Mouse (Mus musculus) brown adipose tissue, adult 24 weeks (tissue): ENCODE results near the gene Timm13. TPM values are rescaled to one million over a fixed set of nuclear protein-coding genes. Genes with fewer than 3 reads are reported as not detected.

ENCODE experiments used
- H3K27ac ChIP-seq: fragments of 200-500 bp; replicated peaks from 2 replicates; pipeline ENCODE4 v1.5.1; 2012; ENCODE audit warnings: low read depth, mild to moderate bottlenecking, low read length
- H3K4me1 ChIP-seq: fragments of 200-500 bp; 2 replicates; pipeline ENCODE4 v1.6.1; 2012; ENCODE audit warnings: low read length, mixed read lengths; ENCODE audit not compliant: control insufficient read depth, insufficient read depth, insufficient read length
- H3K4me3 ChIP-seq: fragments of 200-500 bp; 2 replicates; pipeline ENCODE4 v1.5.1; 2012; ENCODE audit warnings: low read depth, mild to moderate bottlenecking, low read length, moderate library complexity; ENCODE audit not compliant: insufficient read depth
- polyA plus RNA-seq: library from polyadenylated mRNA; stranded (reverse); fragments of >200 nt; gene quantifications from 2 replicates; pipeline ENCODE4 v1.2.4, GENCODE M21; 2012; ENCODE audit not compliant: missing spikeins, insufficient read depth, insufficient read length

Timm13 gene
- polyA plus RNA-seq, 1 experiment, result 319 TPM

DNA sequence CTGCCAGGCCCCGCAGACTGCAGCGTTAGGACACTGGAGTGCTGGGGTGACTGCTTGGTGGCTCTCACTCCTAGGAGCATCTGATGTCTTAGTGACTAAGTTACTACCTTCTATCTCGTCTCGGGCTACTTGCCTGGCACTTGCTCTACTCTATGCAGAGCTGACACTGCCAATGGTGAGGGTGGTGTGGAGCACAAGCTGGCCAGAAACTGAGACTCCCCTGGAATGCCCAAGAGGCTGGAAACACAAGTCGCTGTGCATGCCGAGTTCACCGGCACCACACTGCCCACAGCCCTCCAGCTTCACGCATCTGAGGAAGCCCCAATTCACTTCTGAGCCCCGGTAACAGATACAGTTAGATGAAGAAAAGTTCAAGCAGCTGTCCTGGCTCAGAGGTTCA is 26.7 kb downstream of the Timm13 start:
- no peak overlapping the region for H3K4me3 ChIP-seq
- no peaks in the 10 kb centered on the region for H3K4me1 ChIP-seq
- no peak overlapping the region for H3K27ac ChIP-seq

DNA sequence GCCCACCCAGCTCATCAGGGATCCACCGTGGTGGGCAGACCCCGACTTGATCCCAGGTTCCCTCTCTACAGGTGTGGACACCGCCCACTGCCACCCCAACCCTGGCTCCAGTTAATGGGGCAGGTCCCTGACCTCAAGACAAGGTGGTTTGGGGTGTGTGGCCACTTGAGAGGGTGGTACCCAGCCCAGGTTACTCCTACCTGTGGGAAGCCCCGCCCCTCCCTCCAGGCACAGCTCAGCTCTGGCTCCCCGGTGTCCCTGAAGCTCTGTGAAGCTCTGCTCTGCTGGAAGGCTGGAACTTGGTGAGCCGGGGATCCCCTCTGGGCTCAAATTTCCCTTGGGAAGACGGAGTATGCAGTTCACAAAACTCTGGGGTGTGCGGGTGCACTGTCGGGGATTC is 29.2 kb downstream of the Timm13 start, which contains the start of gene Tmprss9:
Gene Tmprss9, plus strand, starts transcription at position 268 of the 400 bp plus-strand sequence.
- Histone ChIP-seq H3K4me1 (no peaks in the 10 kb centered on the region), H3K4me3 (no peak within 1 kb of the TSS), H3K27ac (no peak within 1 kb of the TSS)

DNA sequence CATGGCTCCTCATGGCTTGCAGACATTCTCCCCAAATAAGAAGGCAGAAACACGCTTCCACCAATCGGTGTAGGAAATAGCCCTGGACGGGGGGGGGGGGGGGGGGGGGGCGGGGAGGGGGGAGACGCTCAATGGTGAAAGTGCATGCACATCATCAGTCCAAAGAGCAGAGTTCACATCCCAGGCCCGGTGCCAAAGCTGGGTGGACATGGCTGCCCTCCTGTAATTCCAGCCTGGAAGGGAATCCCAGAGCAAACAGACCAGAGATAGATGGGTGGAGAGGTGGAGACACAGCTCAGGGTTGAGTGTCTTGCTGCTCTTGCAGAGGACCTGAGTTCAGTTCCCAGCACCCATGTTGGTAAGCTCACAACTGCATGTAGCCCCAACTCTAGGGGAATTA is 29.8 kb downstream of the Timm13 start:
- no peak overlapping the region for H3K27ac ChIP-seq
- no peaks in the 10 kb centered on the region for H3K4me1 ChIP-seq
- H3K4me3 ChIP-seq, result no peak overlapping the region

DNA sequence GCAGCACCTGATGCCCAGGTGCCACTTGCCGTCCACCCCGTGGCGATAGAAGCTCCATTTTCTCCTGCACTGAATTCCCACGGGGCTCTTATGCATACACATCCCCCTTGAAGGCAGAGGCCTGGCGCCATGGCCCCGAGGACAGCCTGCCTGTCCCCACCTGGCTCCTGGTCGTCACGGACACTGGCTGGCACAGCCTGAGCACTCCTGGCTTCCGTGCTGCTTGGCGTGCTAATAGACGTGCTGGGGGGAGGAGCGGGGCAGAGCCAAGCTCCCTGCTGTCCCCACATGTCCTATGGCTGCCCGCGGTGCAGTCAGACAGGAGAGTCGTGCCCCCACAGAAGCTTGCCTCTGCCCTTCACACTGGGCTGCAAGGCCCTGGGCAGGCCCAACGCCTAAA is 36.3 kb downstream of the Timm13 start:
- Histone ChIP-seq H3K4me1 (no peaks in the 10 kb centered on the region), H3K27ac (no peak overlapping the region), H3K4me3 (no peak overlapping the region)

DNA sequence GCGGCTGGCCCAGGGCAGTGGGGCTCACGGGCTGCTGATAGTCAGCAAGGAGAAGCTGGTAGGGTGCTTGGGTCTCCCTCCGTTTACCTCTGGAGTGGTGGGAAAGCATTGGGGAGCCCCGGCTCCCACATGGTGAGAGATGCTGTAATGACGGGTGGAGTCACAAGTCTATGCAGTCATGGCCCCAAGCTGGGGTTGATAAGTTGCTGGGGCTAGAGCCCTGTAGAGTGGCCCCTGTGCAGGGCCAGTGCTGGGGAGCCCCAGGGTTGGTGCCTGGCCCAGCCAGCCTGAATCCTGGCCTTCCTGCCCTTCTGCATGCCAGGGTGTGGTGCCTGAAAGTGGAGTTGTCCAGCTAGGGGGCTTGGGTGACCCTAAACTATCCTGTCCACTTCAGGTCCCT is 38.5 kb downstream of the Timm13 start:
- H3K4me1 ChIP-seq, result no peaks in the 10 kb centered on the region
- H3K4me3 ChIP-seq, result no peak overlapping the region
- H3K27ac ChIP-seq, result no peak overlapping the region

DNA sequence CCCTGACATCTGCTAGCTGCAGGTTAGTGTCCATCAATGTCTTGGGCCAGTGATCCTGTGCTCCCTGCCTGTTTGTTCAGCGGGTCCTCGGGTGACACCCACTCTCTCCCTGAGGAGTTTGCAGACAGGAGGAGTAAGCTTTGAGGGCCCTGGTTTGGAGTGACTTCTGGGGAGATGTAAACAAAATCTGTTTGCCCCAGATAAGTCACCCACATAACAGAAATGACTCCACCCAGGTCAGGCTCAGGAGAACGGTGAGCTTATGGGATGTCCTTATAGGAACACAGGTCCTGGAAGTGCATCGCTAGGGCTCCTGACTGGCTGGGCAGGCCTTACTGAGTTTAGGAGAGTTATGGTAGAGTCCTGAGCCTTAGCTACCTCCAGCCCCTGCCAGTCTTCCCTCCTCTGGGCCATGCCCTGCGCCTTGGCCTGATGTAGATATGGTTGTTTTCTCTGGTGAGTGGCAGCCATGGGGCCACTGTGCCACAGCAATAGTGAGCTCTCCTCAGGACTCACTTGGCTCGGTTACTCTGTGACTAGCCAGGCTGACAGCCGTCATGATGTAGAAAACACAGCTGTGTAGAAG is 42.3 kb downstream of the Timm13 start:
- H3K27ac ChIP-seq, result no peak overlapping the region
- no peak overlapping the region for H3K4me3 ChIP-seq
- peaks cover 6% of the 10 kb centered on the region for H3K4me1 ChIP-seq

DNA sequence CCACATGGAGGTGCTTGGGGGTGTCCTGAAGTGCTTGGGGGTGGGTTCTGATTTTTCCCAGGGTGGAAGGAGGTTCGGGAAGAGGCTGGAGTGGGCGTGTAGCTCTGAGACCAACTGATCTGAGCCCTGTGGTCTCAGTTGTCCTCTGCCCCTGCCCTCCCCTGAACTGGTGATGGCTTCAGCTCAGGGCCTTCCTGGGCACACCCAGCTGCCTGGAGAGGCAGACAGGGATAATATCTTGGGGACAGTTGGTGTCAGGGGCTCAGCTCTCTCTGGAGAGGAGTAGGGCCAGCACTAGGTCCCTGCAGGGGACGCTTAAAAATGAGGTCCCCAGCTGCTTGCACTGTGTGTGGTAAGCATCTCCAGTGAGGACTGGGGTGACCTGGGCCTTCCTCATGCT is 42.9 kb downstream of the Timm13 start:
- Histone ChIP-seq H3K27ac (no peak overlapping the region), H3K4me1 (peaks cover 6% of the 10 kb centered on the region), H3K4me3 (no peak overlapping the region)

DNA sequence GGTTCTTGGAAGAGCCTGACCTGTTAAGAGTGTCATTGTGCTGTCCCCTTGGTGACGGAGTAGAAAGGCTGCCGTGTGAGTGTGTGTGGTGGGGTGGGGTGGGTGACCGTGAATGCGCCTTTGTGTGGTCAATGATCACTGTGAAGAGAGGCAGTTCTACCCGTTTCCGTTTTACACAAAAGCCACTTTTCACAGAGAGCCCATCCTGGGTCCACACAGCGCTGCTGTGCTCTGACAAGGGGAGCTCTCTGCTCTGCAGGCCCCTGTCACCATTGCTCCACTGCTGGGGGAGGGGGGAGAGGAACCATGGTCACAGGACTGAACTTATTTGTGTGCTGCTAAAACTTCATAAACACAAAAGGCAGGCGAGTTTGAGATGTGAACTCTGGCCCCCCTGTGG is 43.4 kb downstream of the Timm13 start:
- no peak overlapping the region for H3K27ac ChIP-seq
- no peak overlapping the region for H3K4me3 ChIP-seq
- H3K4me1 ChIP-seq, result peaks cover 6% of the 10 kb centered on the region

DNA sequence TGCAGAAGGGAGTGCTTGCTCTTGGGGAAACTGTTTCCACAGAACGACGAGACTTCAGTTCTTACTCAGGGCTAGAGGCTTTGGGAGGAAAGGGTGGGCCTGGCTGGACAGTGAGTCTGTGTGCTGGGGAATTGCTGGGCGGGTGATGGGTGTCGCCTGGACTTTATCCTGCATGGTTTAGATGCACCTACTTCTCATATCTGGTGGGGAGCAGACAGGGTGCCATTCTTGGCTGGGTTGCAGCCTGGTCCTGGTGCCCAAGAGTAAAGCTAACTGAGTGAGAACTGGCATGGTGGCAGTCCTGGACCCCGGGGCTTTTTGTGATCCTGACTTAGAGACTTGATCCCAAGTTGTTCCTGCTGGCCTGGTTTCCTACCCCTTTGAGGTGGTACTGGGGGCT is 43.9 kb downstream of the Timm13 start:
- H3K4me3 ChIP-seq, result no peak overlapping the region
- no peak overlapping the region for H3K27ac ChIP-seq
- peaks cover 6% of the 10 kb centered on the region for H3K4me1 ChIP-seq

DNA sequence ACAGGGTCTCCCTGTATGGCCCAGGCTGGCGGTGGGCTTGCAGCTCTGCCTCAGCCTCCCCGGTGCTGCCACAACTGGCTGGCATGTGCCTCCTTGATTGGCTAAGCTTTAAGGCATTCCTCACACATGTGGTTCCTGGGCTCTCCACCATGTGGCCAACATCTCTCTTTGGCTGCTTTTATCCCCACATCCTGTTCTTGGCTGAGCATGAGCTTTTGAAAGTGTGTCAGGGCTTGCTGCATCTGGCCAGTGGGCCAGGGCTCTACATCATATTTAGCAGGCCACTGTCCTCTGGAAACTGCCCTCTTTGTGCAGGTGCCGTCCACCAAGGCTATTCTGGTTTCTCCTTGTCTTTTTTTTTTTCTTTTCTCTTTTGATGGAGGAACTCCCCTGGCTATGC is 44.5 kb downstream of the Timm13 start:
- no peak overlapping the region for H3K27ac ChIP-seq
- H3K4me3 ChIP-seq, result 0 out of 2 replicates have a peak overlapping the region, but pooled peaks have one; percentile 2
- peaks cover 6% of the 10 kb centered on the region for H3K4me1 ChIP-seq

DNA sequence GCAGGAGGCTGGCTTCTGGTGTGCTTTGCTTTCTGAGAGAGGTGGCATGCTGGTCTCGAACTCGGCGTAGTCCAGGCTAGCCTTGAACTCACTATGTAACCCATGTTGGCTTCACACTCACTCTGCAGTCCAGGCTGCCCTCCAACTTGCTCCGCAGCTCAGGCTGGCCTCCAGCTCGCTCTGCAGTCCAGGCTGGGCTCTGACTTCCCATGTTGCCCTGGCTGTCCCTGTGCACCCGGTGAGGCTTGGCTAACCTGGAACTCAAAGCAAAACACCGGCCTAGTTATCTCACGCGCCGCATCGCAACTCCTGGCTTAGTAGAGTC is 45.1 kb downstream of the Timm13 start:
- no peak overlapping the region for H3K27ac ChIP-seq

DNA sequence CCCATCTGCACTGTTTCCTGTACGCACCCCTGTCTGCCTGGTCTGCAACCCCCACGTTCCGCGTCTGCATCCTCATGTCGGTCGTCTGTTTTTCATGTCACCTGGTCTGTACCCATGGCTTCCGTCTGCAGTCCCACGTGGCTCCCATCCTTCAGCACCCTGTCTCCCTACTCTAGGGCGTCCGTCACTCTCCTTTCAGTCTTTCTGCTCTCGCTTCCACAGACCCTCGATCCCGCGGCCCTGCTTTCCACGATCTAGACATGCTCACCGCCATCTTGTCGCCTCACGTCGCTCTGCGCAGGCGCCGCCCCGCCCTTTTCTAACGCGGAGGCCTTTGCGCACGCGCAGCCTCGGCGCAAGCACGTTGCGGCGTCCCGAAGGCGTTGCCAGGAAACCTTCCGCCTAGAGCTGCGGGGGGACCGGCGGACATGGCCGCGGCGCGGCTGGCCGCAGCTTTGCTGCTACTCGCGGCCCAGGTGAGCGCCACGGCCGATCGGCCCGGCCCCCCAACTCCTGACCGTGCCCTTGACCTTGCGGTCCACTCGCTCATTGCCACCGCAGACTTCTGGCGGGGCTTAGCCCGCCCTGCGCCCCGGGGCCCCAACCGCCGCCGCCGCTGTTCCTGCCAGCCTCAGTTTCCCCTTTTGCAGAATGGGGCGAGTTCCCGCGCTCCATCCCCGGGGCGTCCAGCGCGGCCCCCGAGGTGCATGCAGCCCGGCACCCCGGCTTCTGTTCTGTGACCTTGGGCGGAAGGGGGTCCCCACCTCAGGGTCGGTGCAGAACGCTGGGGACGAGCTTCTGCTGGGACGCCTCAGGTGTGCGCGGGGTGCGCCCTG is 45.6 kb downstream of the Timm13 start, which contains the start of the genes Lsm7 and Sppl2b:
Gene Lsm7, minus strand, starts transcription at position 297 of the 836 bp plus-strand sequence.
Gene Sppl2b, plus strand, starts transcription at position 363 of the 836 bp plus-strand sequence.
- peak within 1 kb of the TSS; percentile 62 for H3K4me3 ChIP-seq
- H3K27ac ChIP-seq, result 0 out of 2 replicates have a peak within 1 kb of the TSS, but pooled peaks have one; percentile 6
- peaks cover 6% of the 10 kb centered on the region for H3K4me1 ChIP-seq

More for the DNA sequence above, 45.1 kb downstream of the Timm13 start:
- Histone ChIP-seq H3K4me3 (peak overlapping the region; percentile 62), H3K4me1 (peaks cover 6% of the 10 kb centered on the region)

Other genes with a start within 250 kb of the Timm13 start
- 20.6 and 33.9 TPM in 2 replicates for gene Btbd2, start 243.9 kb downstream of the Timm13 start, polyA plus RNA-seq
- gene Mknk2, start 222.9 kb downstream of the Timm13 start, polyA plus RNA-seq, result 313 and 519 TPM in 2 replicates
- gene Mob3a, start 199.0 kb downstream of the Timm13 start, polyA plus RNA-seq, result 5.2 and 12.0 TPM in 2 replicates
- 2.5 and 5.0 TPM in 2 replicates for gene Izumo4, start 198.8 kb downstream of the Timm13 start, polyA plus RNA-seq
- 35.0 and 40.9 TPM in 2 replicates for gene Ap3d1, start 158.7 kb downstream of the Timm13 start, polyA plus RNA-seq
- gene Dot1l, start 145.8 kb downstream of the Timm13 start, polyA plus RNA-seq, result 11.5 and 15.8 TPM in 2 replicates
- 12.1 and 15.3 TPM in 2 replicates for gene Sf3a2, start 102.8 kb downstream of the Timm13 start, polyA plus RNA-seq
- 30.2 and 40.5 TPM in 2 replicates for gene Plekhj1, start 102.3 kb downstream of the Timm13 start, polyA plus RNA-seq
- gene Amh, start 95.7 kb downstream of the Timm13 start, polyA plus RNA-seq, result not detected in 2 replicates
- 2.4 and 4.9 TPM in 2 replicates for gene Jsrp1, start 87.5 kb downstream of the Timm13 start, polyA plus RNA-seq
- 447 and 892 TPM in 2 replicates for gene Oaz1, start 74.3 kb downstream of the Timm13 start, polyA plus RNA-seq
- gene Lingo3, start 56.9 kb downstream of the Timm13 start, polyA plus RNA-seq, result not detected in 2 replicates
- 55.6 and 61.3 TPM in 2 replicates for gene Lsm7, start 45.8 kb downstream of the Timm13 start, polyA plus RNA-seq
- gene Sppl2b, start 45.7 kb downstream of the Timm13 start, polyA plus RNA-seq, result 8.7 and 14.0 TPM in 2 replicates
- not detected in 2 replicates for gene Tmprss9, start 29.1 kb downstream of the Timm13 start, polyA plus RNA-seq
- 1.9 and 4.9 TPM in 2 replicates for gene Lmnb2, start 17.3 kb upstream of the Timm13 start, polyA plus RNA-seq
- 7.2 and 10.3 TPM in 2 replicates for gene Gadd45b, start 29.1 kb upstream of the Timm13 start, polyA plus RNA-seq
- gene Gng7, start 114.0 kb upstream of the Timm13 start, polyA plus RNA-seq, result 6.4 and 9.0 TPM in 2 replicates
- gene Diras1, start 124.7 kb upstream of the Timm13 start, polyA plus RNA-seq, result not detected in 2 replicates
- gene Slc39a3, start 136.5 kb upstream of the Timm13 start, polyA plus RNA-seq, result 7.0 and 12.1 TPM in 2 replicates
- 130 and 139 TPM in 2 replicates for gene Sgta, start 159.2 kb upstream of the Timm13 start, polyA plus RNA-seq
- 7.0 and 11.3 TPM in 2 replicates for gene Thop1, start 169.1 kb upstream of the Timm13 start, polyA plus RNA-seq
- not detected in 2 replicates for gene Creb3l3, start 197.9 kb upstream of the Timm13 start, polyA plus RNA-seq
- gene Map2k2, start 204.9 kb upstream of the Timm13 start, polyA plus RNA-seq, result 64.4 and 88.3 TPM in 2 replicates
- gene Zbtb7a, start 234.3 kb upstream of the Timm13 start, polyA plus RNA-seq, result 28.4 and 29.6 TPM in 2 replicates